Mouse (Mus musculus): ENCODE measurements around the gene Fibcd1. TPM values are rescaled to one million over a fixed set of nuclear protein-coding genes. Genes with fewer than 3 reads are reported as not detected.
A peak's percentile ranks its signal among the peaks of the same experiment; 100 is the strongest.

Gene Fibcd1
- total RNA-seq, 2 experiments from 2014 or later = 7.9 to 11.4 TPM

GRCm38 (mm10) chr2:31808410-31809357, 37.1 kb downstream of the Fibcd1 start:
- Histone ChIP-seq H3K4me3 (no peak overlapping the region), H3K27ac (no peak overlapping the region)
- intact Hi-C loops (cut with DNase I) = no loop called here
- DNase-seq (ENCODE audit: extremely low spot score in 1 of 2, low spot score in 2 of 2) = no peak
- no peak for TF ChIP-seq CTCF (IDR thresholded peaks at IDR 0.05)

GRCm38 (mm10) chr2:31806639-31807382, 39.0 kb downstream of the Fibcd1 start:
- intact Hi-C loops (cut with DNase I) = no loop called here
- no peak for TF ChIP-seq CTCF (IDR thresholded peaks at IDR 0.05)
- no peak overlapping the region for H3K4me3 ChIP-seq
- no peak overlapping the region for H3K27ac ChIP-seq
- no peak for DNase-seq (ENCODE audit: extremely low spot score in 1 of 2, low spot score in 2 of 2)

- intact Hi-C loops (cut with DNase I) = no loop called here
- no peak for TF ChIP-seq CTCF (IDR thresholded peaks at IDR 0.05)
Observed at GRCm38 (mm10) chr2:31803480-31803879, 42.3 kb downstream of the Fibcd1 start.

GRCm38 (mm10) chr2:31802811-31803210, 43.0 kb downstream of the Fibcd1 start:
- intact Hi-C loops (cut with DNase I) = no loop called here
- DNase-seq (ENCODE audit: extremely low spot score in 1 of 2, low spot score in 2 of 2) = no peak
- Histone ChIP-seq H3K27ac (no peak overlapping the region), H3K4me3 (no peak overlapping the region)
- TF ChIP-seq CTCF (IDR thresholded peaks at IDR 0.05) = no peak

More at GRCm38 (mm10) chr2:31803480-31803879, 42.3 kb downstream of the Fibcd1 start:
- no peak for DNase-seq (ENCODE audit: extremely low spot score in 1 of 2, low spot score in 2 of 2)
- H3K4me3 ChIP-seq = no peak overlapping the region
- H3K27ac ChIP-seq = no peak overlapping the region

- Histone ChIP-seq H3K4me3 (no peak overlapping the region), H3K27ac (no peak overlapping the region)
- no peak for TF ChIP-seq CTCF (IDR thresholded peaks at IDR 0.05)
- intact Hi-C loops (cut with DNase I) = no loop called here
- DNase-seq (ENCODE audit: extremely low spot score in 1 of 2, low spot score in 2 of 2) = no peak
Observed at GRCm38 (mm10) chr2:31801416-31801815, 44.4 kb downstream of the Fibcd1 start.

GRCm38 (mm10) chr2:31796943-31797342, 48.9 kb downstream of the Fibcd1 start:
- Histone ChIP-seq H3K4me3 (no peak overlapping the region), H3K27ac (no peak overlapping the region)
- no peak for TF ChIP-seq CTCF (IDR thresholded peaks at IDR 0.05)
- intact Hi-C loops (cut with DNase I) = no loop called here
- no peak for DNase-seq (ENCODE audit: extremely low spot score in 1 of 2, low spot score in 2 of 2)

- no peak for DNase-seq (ENCODE audit: extremely low spot score in 1 of 2, low spot score in 2 of 2)
- H3K27ac ChIP-seq = no peak overlapping the region
- TF ChIP-seq CTCF (IDR thresholded peaks at IDR 0.05) = peak; percentile 35
- no peak overlapping the region for H3K4me3 ChIP-seq
- intact Hi-C loops (cut with DNase I) = no loop called here
Observed at GRCm38 (mm10) chr2:31792611-31793010, 53.2 kb downstream of the Fibcd1 start.

GRCm38 (mm10) chr2:31791260-31791659, 54.5 kb downstream of the Fibcd1 start:
- no peak for TF ChIP-seq CTCF (IDR thresholded peaks at IDR 0.05)
- DNase-seq (ENCODE audit: extremely low spot score in 1 of 2, low spot score in 2 of 2) = no peak
- intact Hi-C loops (cut with DNase I) = no loop called here
- Histone ChIP-seq H3K4me3 (no peak overlapping the region), H3K27ac (no peak overlapping the region)

- no peak for DNase-seq (ENCODE audit: extremely low spot score in 1 of 2, low spot score in 2 of 2)
- H3K27ac ChIP-seq = no peak overlapping the region
- intact Hi-C loops (cut with DNase I) = no loop called here
- no peak for TF ChIP-seq CTCF (IDR thresholded peaks at IDR 0.05)
- H3K4me3 ChIP-seq = no peak overlapping the region
Observed at GRCm38 (mm10) chr2:31790728-31791251, 55.0 kb downstream of the Fibcd1 start.

GRCm38 (mm10) chr2:31789215-31789614, 56.6 kb downstream of the Fibcd1 start:
- intact Hi-C loops (cut with DNase I) = loop anchor here (5.0 kb wide), 1 partner anchor 307 kb away; no protein-coding TSS in a partner anchor
- DNase-seq (ENCODE audit: extremely low spot score in 1 of 2, low spot score in 2 of 2) = no peak
- no peak for TF ChIP-seq CTCF (IDR thresholded peaks at IDR 0.05)
- Histone ChIP-seq H3K4me3 (no peak overlapping the region), H3K27ac (no peak overlapping the region)

GRCm38 (mm10) chr2:31788227-31788626, 57.6 kb downstream of the Fibcd1 start:
- TF ChIP-seq CTCF (IDR thresholded peaks at IDR 0.05) = peak; percentile 23

GRCm38 (mm10) chr2:31787029-31787428, 58.8 kb downstream of the Fibcd1 start:
- intact Hi-C loops (cut with DNase I) = loop anchor here (5.0 kb wide), 1 partner anchor 305 kb away; no protein-coding TSS in a partner anchor
- TF ChIP-seq CTCF (IDR thresholded peaks at IDR 0.05) = no peak; the same call in none of the 2 replicates
- no peak overlapping the region for H3K27ac ChIP-seq
- DNase-seq (ENCODE audit: extremely low spot score in 1 of 2, low spot score in 2 of 2) = peak; percentile 75 to 83
- no peak overlapping the region for H3K4me3 ChIP-seq

More at GRCm38 (mm10) chr2:31788227-31788626, 57.6 kb downstream of the Fibcd1 start:
- Histone ChIP-seq H3K27ac (no peak overlapping the region), H3K4me3 (no peak overlapping the region)
- intact Hi-C loops (cut with DNase I) = loop anchor here (5.0 kb wide), 1 partner anchor 306 kb away; no protein-coding TSS in a partner anchor
- DNase-seq (ENCODE audit: extremely low spot score in 1 of 2, low spot score in 2 of 2) = no peak
